Mouse (Mus musculus): ENCODE data around the gene Jph4.

- no peak for TF ChIP-seq POLR2A (IDR thresholded peaks at IDR 0.05; ENCODE audit: low read depth, low read length)
- TF ChIP-seq CTCF (conservative IDR thresholded peaks at IDR 0.05 in 1 of 2, IDR thresholded peaks at IDR 0.05 in 1 of 2; ENCODE audit: low read depth in 2 of 2, low read length in 2 of 2): peak; percentile 65 to 93
- peak; percentile 46; the same call in 1 of the 2 replicates for TF ChIP-seq ZC3H11A (IDR thresholded peaks at IDR 0.05; ENCODE audit: low read depth, low read length)
- TF ChIP-seq ELF1 (IDR thresholded peaks at IDR 0.05; ENCODE audit: low read depth, low read length): no peak
- no peak for TF ChIP-seq MAZ (IDR thresholded peaks at IDR 0.05; ENCODE audit: low read depth, low read length)
- TF ChIP-seq HCFC1 (IDR thresholded peaks at IDR 0.05; ENCODE audit: low read depth, low read length): no peak
- no peak for TF ChIP-seq JUND (conservative IDR thresholded peaks at IDR 0.05; ENCODE audit: low read depth, low read length)
- peak; percentile 93 for TF ChIP-seq SMC3 (IDR thresholded peaks at IDR 0.05; ENCODE audit: low read depth, low read length)
- TF ChIP-seq EP300 (IDR thresholded peaks at IDR 0.05; ENCODE audit: low read length): no peak
- TF ChIP-seq NRF1 (IDR thresholded peaks at IDR 0.05; ENCODE audit: low read depth, low read length): no peak
- no peak for TF ChIP-seq MAX (IDR thresholded peaks at IDR 0.05; ENCODE audit: low read length)
Observed at GRCm38 (mm10) chr14:55161098-55161634, 44.4 kb upstream of the Jph4 start.
